Mouse (Mus musculus): ENCODE results near the gene Utrn. TPM values are rescaled to one million over a fixed set of nuclear protein-coding genes. Genes with fewer than 3 reads are reported as not detected.
"Not testable (repeated sequence)": the region's sequence is repeated elsewhere in the genome, so short reads cannot be mapped to it uniquely, and the experiment has no call there.

Utrn gene
- total RNA-seq, 4 experiments from 2014 or later = 98.3 to 124 (median 123) TPM

GRCm38 (mm10) chr10:12673309-12673708, 195.9 kb downstream of the Utrn start:
- no peak for DNase-seq

- no peak for DNase-seq
Observed at GRCm38 (mm10) chr10:12671608-12672007, 197.6 kb downstream of the Utrn start.

- DNase-seq = no peak
Observed at GRCm38 (mm10) chr10:12662035-12662434, 207.1 kb downstream of the Utrn start.

- no peak for DNase-seq
Observed at GRCm38 (mm10) chr10:12658023-12658744, 211.0 kb downstream of the Utrn start.

GRCm38 (mm10) chr10:12652988-12653387, 216.2 kb downstream of the Utrn start:
- DNase-seq = no peak

- no peak for DNase-seq
Observed at GRCm38 (mm10) chr10:12646119-12646518, 223.0 kb downstream of the Utrn start.

GRCm38 (mm10) chr10:12643336-12643735, 225.8 kb downstream of the Utrn start:
- DNase-seq = no peak

GRCm38 (mm10) chr10:12639638-12640037, 229.5 kb downstream of the Utrn start:
- DNase-seq = no peak

- DNase-seq = no peak
Observed at GRCm38 (mm10) chr10:12633965-12634364, 235.2 kb downstream of the Utrn start.

GRCm38 (mm10) chr10:12630933-12631332, 238.2 kb downstream of the Utrn start:
- no peak for DNase-seq

GRCm38 (mm10) chr10:12618397-12618796, 250.8 kb downstream of the Utrn start:
- no peak for DNase-seq

GRCm38 (mm10) chr10:12615723-12616122, 253.4 kb downstream of the Utrn start:
- no peak for DNase-seq

GRCm38 (mm10) chr10:12614465-12615199, 254.5 kb downstream of the Utrn start:
- DNase-seq = no peak

- DNase-seq = no peak
Observed at GRCm38 (mm10) chr10:12612235-12612863, 256.8 kb downstream of the Utrn start.

- DNase-seq = no peak
Observed at GRCm38 (mm10) chr10:12609896-12610295, 259.3 kb downstream of the Utrn start.

GRCm38 (mm10) chr10:12608634-12609033, 260.5 kb downstream of the Utrn start:
- no peak for DNase-seq

- DNase-seq = not testable (repeated sequence)
Observed at GRCm38 (mm10) chr10:12607180-12607579, 262.0 kb downstream of the Utrn start.

GRCm38 (mm10) chr10:12595379-12595778, 273.8 kb downstream of the Utrn start:
- DNase-seq = no peak

GRCm38 (mm10) chr10:12594958-12595357, 274.2 kb downstream of the Utrn start:
- DNase-seq = no peak

GRCm38 (mm10) chr10:12593071-12593470, 276.1 kb downstream of the Utrn start:
- DNase-seq = no peak

GRCm38 (mm10) chr10:12591946-12592345, 277.2 kb downstream of the Utrn start:
- no peak for DNase-seq

GRCm38 (mm10) chr10:12588051-12588450, 281.1 kb downstream of the Utrn start:
- DNase-seq = no peak

GRCm38 (mm10) chr10:12587318-12587717, 281.8 kb downstream of the Utrn start:
- no peak for DNase-seq

All from adrenal gland, adult 8-10 months (tissue).